Mouse (Mus musculus) megakaryocyte, embryonic 14.5 days (primary cell): ENCODE results near the gene Ccdc110.

ENCODE experiments used
- FLI1 ChIP-seq: IDR thresholded peaks from 2 replicates; pipeline ENCODE4 v1.6.1; 2012; ENCODE audit warnings: low read length, inconsistent platforms, mixed read lengths
- GATA1 ChIP-seq: IDR thresholded peaks from 3 replicates; pipeline ENCODE4 v1.6.1; 2012; ENCODE audit warnings: mixed read lengths, low read length, inconsistent platforms, borderline replicate concordance

GRCm38 (mm10) chr8:45905591-45906250, 28.7 kb upstream of the Ccdc110 start:
- no peak for TF ChIP-seq GATA1
- TF ChIP-seq FLI1 = no peak
